Mouse (Mus musculus): ENCODE results near the gene Olfr976. TPM values are rescaled to one million over a fixed set of nuclear protein-coding genes. Genes with fewer than 3 reads are reported as not detected.

The Olfr976 gene
- polyA plus RNA-seq (2012; rRNA removed): not detected in 2 replicates

DNA sequence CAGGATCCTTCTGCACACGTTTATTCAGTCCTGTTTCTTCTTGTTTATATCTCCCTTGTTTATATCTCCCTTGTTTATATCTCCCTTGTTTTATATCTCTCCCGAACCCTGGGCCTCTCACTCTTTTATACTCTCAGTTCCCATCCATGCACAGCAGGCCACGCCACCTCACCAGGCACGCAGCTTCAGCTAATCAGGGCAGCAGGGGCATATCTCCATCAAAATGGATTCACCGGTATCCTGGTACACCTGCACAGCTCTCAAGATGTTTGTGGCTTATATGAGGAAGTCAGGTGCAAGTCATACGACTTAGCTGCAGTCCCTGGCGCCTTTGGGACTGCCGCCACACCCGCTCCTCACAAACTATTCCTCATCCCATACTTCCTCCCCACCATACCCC lies at the start of gene Olfr976:
Gene Olfr976, minus strand, starts transcription at position 101 of the 400 bp plus-strand sequence.

DNA sequence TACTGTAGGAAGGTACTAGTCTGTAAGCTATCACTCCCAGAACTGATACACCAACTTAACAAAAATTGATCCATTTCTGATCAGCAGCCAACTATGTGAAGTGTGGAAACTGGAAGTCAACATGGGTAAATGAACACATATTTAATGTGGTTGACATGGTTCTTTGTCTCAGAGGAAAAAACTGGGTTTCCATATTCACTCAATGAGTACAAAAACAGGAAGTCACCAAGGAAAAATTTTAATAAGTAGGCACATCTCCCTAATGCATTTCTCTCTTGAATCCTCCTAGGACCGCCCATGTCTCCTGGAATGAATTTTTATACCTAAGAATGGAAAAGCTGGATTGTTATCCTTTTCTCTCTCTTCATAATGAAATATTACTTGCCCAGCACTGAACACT lies 48.5 kb upstream of the Olfr976 start, which contains the start of gene Olfr980:
Gene Olfr980, minus strand, starts transcription at position 101 of the 400 bp plus-strand sequence.

DNA sequence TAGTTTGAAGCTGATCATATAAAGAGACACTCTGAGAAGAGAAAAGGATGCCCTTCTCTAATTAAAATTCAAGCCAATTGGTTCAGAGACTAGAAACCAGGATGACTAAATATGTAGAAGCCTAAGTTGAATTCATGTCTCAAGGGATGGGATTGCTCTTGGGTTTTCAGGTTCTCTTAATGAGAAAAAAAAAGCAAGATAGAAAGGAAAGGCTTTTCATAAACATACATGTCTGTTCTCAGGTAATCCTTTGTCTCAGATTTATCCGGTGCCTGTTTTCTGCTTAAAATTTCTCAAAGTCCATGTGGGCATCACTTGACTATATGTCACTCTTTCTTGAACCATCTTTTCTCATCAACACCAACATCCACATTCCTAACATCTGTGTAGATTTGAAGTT lies 42.4 kb upstream of the Olfr976 start, which contains the start of gene Olfr979:
Gene Olfr979, minus strand, starts transcription at position 101 of the 400 bp plus-strand sequence.

DNA sequence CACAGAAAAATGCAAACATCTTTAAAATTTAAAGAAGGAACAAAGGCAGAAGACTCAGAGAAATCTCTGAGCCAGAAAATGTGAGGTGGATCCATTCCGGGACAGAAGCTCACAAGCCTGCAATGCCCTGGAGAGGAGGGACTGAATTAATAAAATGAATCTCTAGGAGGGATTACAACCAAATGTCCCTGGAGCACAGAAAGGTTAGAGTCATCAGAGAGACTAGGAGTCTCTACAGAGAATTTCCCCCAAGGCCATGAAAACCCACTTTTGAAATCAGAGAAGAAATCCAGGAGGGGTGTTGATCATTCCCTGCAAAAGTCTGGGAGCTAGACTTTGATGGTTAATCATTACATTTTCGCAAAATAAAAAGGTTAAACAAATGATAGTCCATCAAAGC lies 30.9 kb upstream of the Olfr976 start, which contains the start of gene Olfr978:
Gene Olfr978, plus strand, starts transcription at position 301 of the 400 bp plus-strand sequence.

DNA sequence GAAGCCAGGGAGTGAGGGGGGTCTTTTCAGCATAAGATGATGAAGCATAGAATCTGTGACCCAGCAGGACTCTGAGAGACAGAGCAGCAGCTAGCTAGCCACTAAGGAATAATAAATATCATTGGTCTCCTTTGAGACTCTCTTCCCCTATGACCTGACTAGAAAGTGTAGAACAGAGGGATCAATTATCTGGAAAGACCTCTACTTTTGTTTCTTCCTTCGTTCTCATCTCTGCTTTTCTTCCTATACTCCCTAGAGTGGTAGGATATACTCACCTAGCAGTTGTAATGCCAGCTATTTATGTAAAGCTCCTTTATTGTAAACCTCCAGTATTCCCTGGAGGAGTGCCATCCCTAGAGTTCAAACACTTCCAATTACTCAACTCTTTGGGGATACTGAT lies 9.0 kb downstream of the Olfr976 start, which contains the start of gene Olfr975:
Gene Olfr975, minus strand, starts transcription at position 101 of the 400 bp plus-strand sequence.

DNA sequence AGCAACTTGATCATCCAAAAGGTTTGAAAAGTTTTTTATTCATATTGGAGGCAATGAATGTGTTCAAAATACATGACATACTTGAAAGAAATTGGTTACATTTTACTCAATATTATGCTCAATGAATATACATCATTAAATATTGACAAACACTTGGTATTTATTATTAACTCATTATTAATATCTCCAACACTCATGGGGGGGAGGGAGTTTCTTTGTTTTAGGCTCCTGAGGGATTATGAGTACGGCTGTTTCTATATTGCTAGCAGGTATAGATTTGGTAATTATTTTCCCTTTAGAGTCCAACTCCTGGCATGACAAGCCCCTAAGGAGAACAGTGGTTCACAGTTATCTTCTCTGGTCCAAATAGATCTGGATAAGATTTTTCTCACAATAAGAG lies 23.7 kb downstream of the Olfr976 start, which contains the start of gene Olfr974:
Gene Olfr974, plus strand, starts transcription at position 301 of the 400 bp plus-strand sequence.

DNA sequence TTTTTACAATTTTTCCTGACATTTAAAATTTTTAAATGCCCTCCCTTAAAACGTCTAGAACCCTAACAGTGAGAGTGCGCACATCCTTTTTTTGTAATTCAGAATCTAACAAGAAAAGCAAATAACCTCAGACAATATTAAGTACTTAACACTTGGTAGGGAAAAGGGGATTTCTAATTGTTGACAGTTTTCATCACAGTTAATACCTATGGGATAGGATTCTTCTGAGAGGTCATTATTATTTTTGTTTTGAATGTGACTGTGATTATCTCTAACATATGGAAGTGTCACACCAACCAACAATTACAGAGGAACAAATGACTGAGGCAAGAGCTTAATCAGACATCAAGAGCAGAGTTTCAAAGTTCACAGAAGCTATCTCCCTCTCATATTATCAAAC lies 53.9 kb downstream of the Olfr976 start, which contains the start of gene Olfr229:
Gene Olfr229, plus strand, starts transcription at position 301 of the 400 bp plus-strand sequence.

Other genes with a start within 250 kb of the Olfr976 start
- not detected in 2 replicates for gene Olfr965, start 249.8 kb downstream of the Olfr976 start, polyA plus RNA-seq (2012; rRNA removed)
- not detected in 2 replicates for gene Olfr150, start 230.2 kb downstream of the Olfr976 start, polyA plus RNA-seq (2012; rRNA removed)
- gene Olfr967, start 214.9 kb downstream of the Olfr976 start, polyA plus RNA-seq (2012; rRNA removed): not detected in 2 replicates
- not detected in 2 replicates for gene Olfr968, start 177.9 kb downstream of the Olfr976 start, polyA plus RNA-seq (2012; rRNA removed)
- gene Olfr969, start 170.2 kb downstream of the Olfr976 start, polyA plus RNA-seq (2012; rRNA removed): not detected in 2 replicates
- not detected in 2 replicates for gene Olfr970, start 152.3 kb downstream of the Olfr976 start, polyA plus RNA-seq (2012; rRNA removed)
- gene Olfr971, start 124.3 kb downstream of the Olfr976 start, polyA plus RNA-seq (2012; rRNA removed): not detected in 2 replicates
- gene Olfr972, start 94.7 kb downstream of the Olfr976 start, polyA plus RNA-seq (2012; rRNA removed): not detected in 2 replicates
- gene Olfr229, start 53.8 kb downstream of the Olfr976 start, polyA plus RNA-seq (2012; rRNA removed): not detected in 2 replicates
- gene Olfr974, start 23.6 kb downstream of the Olfr976 start, polyA plus RNA-seq (2012; rRNA removed): not detected in 2 replicates
- 0.03 and 0.05 TPM in 2 replicates for gene Olfr975, start 9.1 kb downstream of the Olfr976 start, polyA plus RNA-seq (2012; rRNA removed)
- gene Olfr978, start 31.0 kb upstream of the Olfr976 start, polyA plus RNA-seq (2012; rRNA removed): not detected in 2 replicates
- gene Olfr979, start 42.3 kb upstream of the Olfr976 start, polyA plus RNA-seq (2012; rRNA removed): not detected in 2 replicates
- gene Olfr980, start 48.4 kb upstream of the Olfr976 start, polyA plus RNA-seq (2012; rRNA removed): not detected in 2 replicates
- gene Olfr981, start 60.3 kb upstream of the Olfr976 start, polyA plus RNA-seq (2012; rRNA removed): not detected in 2 replicates
- gene Olfr982, start 112.7 kb upstream of the Olfr976 start, polyA plus RNA-seq (2012; rRNA removed): not detected in 2 replicates
- not detected in 2 replicates for gene Olfr983, start 132.5 kb upstream of the Olfr976 start, polyA plus RNA-seq (2012; rRNA removed)
- gene Olfr984, start 153.1 kb upstream of the Olfr976 start, polyA plus RNA-seq (2012; rRNA removed): not detected in 2 replicates
- gene Olfr985, start 169.1 kb upstream of the Olfr976 start, polyA plus RNA-seq (2012; rRNA removed): not detected in 2 replicates
- not detected in 2 replicates for gene Tmem225, start 187.0 kb upstream of the Olfr976 start, polyA plus RNA-seq (2012; rRNA removed)
- gene Olfr986, start 219.8 kb upstream of the Olfr976 start, polyA plus RNA-seq (2012; rRNA removed): not detected in 2 replicates
- 8.2 and 8.7 TPM in 2 replicates for gene Zfp202, start 231.2 kb upstream of the Olfr976 start, polyA plus RNA-seq (2012; rRNA removed)